9 mouse cellular contexts compared by ENCODE assay signal in genomic region chr1:134636684-134637083, GRCm38 (mm10). TPM values are rescaled to one million over a fixed set of nuclear protein-coding genes. Genes with fewer than 3 reads are reported as not detected.
DNase-seq lines count a peak whose midpoint lies in the region; ATAC-seq and TF ChIP-seq lines count a peak whose summit lies in the region.
"Had no signal": no experiment of that assay in that cellular context is flagged by ENCODE, and none has a peak within 500 bp of the region (broad histone marks: within the 10 kb centered on the region; RNA-seq: fewer than 3 reads in every experiment).

No protein-coding gene starts in this region.

- no peak overlapping the region for H3K9ac ChIP-seq in liver, embryonic 14.5 days (replicated peaks)
- no peak overlapping the region for H3K9ac ChIP-seq in liver, embryonic 11.5 days (ENCODE audit: low read depth, low read length)
- H3K9ac ChIP-seq in neural tube, embryonic 14.5 days (replicated peaks; ENCODE audit: low read depth, low read length): no peak overlapping the region

- H3K27ac ChIP-seq in liver, embryonic 14.5 days: no peak overlapping the region
- no peak overlapping the region for H3K27ac ChIP-seq in liver, embryonic 11.5 days (ENCODE audit: low read depth, low read length)
- no peak overlapping the region for H3K27ac ChIP-seq in layer of hippocampus, adult 2 months
- H3K27ac ChIP-seq in neural tube, embryonic 14.5 days (ENCODE audit: low read depth, low read length): no peak overlapping the region

- H3K4me1 ChIP-seq in liver, embryonic 14.5 days (replicated peaks; ENCODE audit: control insufficient read depth in 2 of 2, insufficient read depth in 2 of 2, low read length in 1 of 2): no peaks in the 10 kb centered on the region; a peak in 1 of 4 replicates
- H3K4me1 ChIP-seq in liver, embryonic 11.5 days (replicated peaks; ENCODE audit: control insufficient read depth, insufficient read depth, low read length): no peaks in the 10 kb centered on the region; the same call in 1 of the 2 replicates
- H3K4me1 ChIP-seq in neural tube, embryonic 14.5 days (ENCODE audit: control insufficient read depth, insufficient read depth, low read length): no peaks in the 10 kb centered on the region

- no peak overlapping the region for H3K4me3 ChIP-seq in liver, embryonic 14.5 days (ENCODE audit: insufficient read depth in 1 of 2, low read depth in 2 of 2, low read length in 2 of 2)
- H3K4me3 ChIP-seq in liver, embryonic 11.5 days (ENCODE audit: low read depth, low read length): no peak overlapping the region
- no peak overlapping the region for H3K4me3 ChIP-seq in layer of hippocampus, adult 2 months
- no peak overlapping the region for H3K4me3 ChIP-seq in neural tube, embryonic 14.5 days (ENCODE audit: low read depth, low read length)
- H3K4me3 ChIP-seq: erythroblast, embryonic 14.5 days had no signal

- peak; percentile 49 for TF ChIP-seq CTCF in liver, embryonic 14.5 days (IDR thresholded peaks at IDR 0.05; ENCODE audit: low read depth)
- peak; percentile 81 for TF ChIP-seq CTCF in layer of hippocampus, adult 2 months (conservative IDR thresholded peaks at IDR 0.05)

- H3K27me3 ChIP-seq in liver, embryonic 14.5 days (ENCODE audit: control insufficient read depth, insufficient read depth, low read length): no peaks in the 10 kb centered on the region
- peaks cover 3% of the 10 kb centered on the region; the same call in 1 of the 2 replicates for H3K27me3 ChIP-seq in liver, embryonic 11.5 days (replicated peaks; ENCODE audit: control insufficient read depth, insufficient read depth, low read length)
- no peaks in the 10 kb centered on the region for H3K27me3 ChIP-seq in neural tube, embryonic 14.5 days (ENCODE audit: control insufficient read depth, insufficient read depth, low read length)

- WGBS in liver, embryonic 14.5 days (ENCODE audit: insufficient replicate concordance): 7% methylated on average over 3 of the region's 3 CpGs
- 11% methylated on average over 3 of the region's 3 CpGs for WGBS in liver, embryonic 11.5 days
- 7% methylated on average over 3 of the region's 3 CpGs for WGBS in neural tube, embryonic 14.5 days

- no peak for ATAC-seq in liver, embryonic 14.5 days (ENCODE audit: insufficient read depth)
- ATAC-seq in liver, embryonic 11.5 days (replicated peaks; ENCODE audit: low FRiP score): no peak
- peak; percentile 69 for ATAC-seq in common myeloid progenitor, adult 5-6 weeks (replicated peaks; ENCODE audit: low read depth, poor library complexity, severe bottlenecking)
- ATAC-seq in neural tube, embryonic 14.5 days (ENCODE audit: low read depth): 0 out of 2 replicates have a peak, but pooled peaks have one; percentile 10

- H3K36me3 ChIP-seq in liver, embryonic 14.5 days (replicated peaks; ENCODE audit: control insufficient read depth, insufficient read depth, low read depth): no peaks in the 10 kb centered on the region
- peaks cover 3% of the 10 kb centered on the region; the same call in 1 of the 2 replicates for H3K36me3 ChIP-seq in liver, embryonic 11.5 days (ENCODE audit: control insufficient read depth, insufficient read depth, low read length)
- H3K36me3 ChIP-seq in neural tube, embryonic 14.5 days (ENCODE audit: control insufficient read depth, insufficient read depth, low read length): peaks cover 17% of the 10 kb centered on the region

- no peaks in the 10 kb centered on the region for H3K9me3 ChIP-seq in liver, embryonic 14.5 days (ENCODE audit: control insufficient read depth, low read length)
- H3K9me3 ChIP-seq in liver, embryonic 11.5 days (ENCODE audit: control insufficient read depth, low read length): no peaks in the 10 kb centered on the region
- no peaks in the 10 kb centered on the region for H3K9me3 ChIP-seq in neural tube, embryonic 14.5 days (ENCODE audit: control insufficient read depth, low read length)

- no peak overlapping the region for H3K4me2 ChIP-seq in liver, embryonic 14.5 days (ENCODE audit: low read depth)
- H3K4me2 ChIP-seq in liver, embryonic 11.5 days: no peak overlapping the region
- no peak overlapping the region for H3K4me2 ChIP-seq in neural tube, embryonic 14.5 days (ENCODE audit: low read depth, low read length)

- peak; percentile 63 for DNase-seq in adrenal gland, postnatal 14 days
- no peak for DNase-seq in adrenal gland, adult 18-20 months (ENCODE audit: low spot score in 2 of 2)
- no peak for DNase-seq in liver, embryonic 14.5 days (ENCODE audit: low read depth in 3 of 3, low spot score in 3 of 3)
- no peak for DNase-seq in liver, embryonic 11.5 days (ENCODE audit: low spot score)
- DNase-seq in layer of hippocampus, adult 2 months (ENCODE audit: low spot score in 2 of 2): peak; percentile 29 to 40
- no peak for DNase-seq in spleen, postnatal 4 days (ENCODE audit: low spot score in 2 of 2)

- no peak for TF ChIP-seq EP300 in liver, embryonic 14.5 days (IDR thresholded peaks at IDR 0.05; ENCODE audit: low read depth)

RNA-seq across cellular contexts. Expression of gene Syt2, which starts 9.8 kb away (rescaled TPM):
- total RNA-seq in adrenal gland, postnatal 14 days (2021): 0.59 and 2.7 TPM in 2 replicates
- total RNA-seq in adrenal gland, adult 18-20 months (2021): under 1 TPM in 1 of 2 experiments, not detected in 1; 0.07 TPM
- polyA plus RNA-seq in liver, embryonic 14.5 days (2012; rRNA removed): 0.04 TPM in 2 replicates
- polyA plus RNA-seq in liver, embryonic 14.5 days (2014; fragmentation: Nextera tagmentation; extraction: Ambion mirVana): 0.08 TPM in 1 of 2 replicates, not detected in the other
- polyA plus RNA-seq in liver, embryonic 11.5 days (2014; fragmentation: Nextera tagmentation; extraction: Ambion mirVana): 0.12 and 0.22 TPM in 2 replicates
- 0.05 TPM in 1 of 2 replicates, not detected in the other for total RNA-seq in common myeloid progenitor, adult 5-6 weeks (2017)
- 10 to 100 TPM; 17.9 to 18.6 TPM for total RNA-seq in layer of hippocampus, adult 2 months (2021)
- polyA plus RNA-seq in neural tube, embryonic 14.5 days (2014; fragmentation: Nextera tagmentation; extraction: Ambion mirVana): 15.6 and 18.3 TPM in 2 replicates

Comparison
In these comparisons a context has a peak if more than half of its experiments do, and no peak if none do; other contexts are left out.
1. DNase-seq: peak in adrenal gland, postnatal 14 days (single experiment) and layer of hippocampus, adult 2 months (2 of 2); none in adrenal gland, adult 18-20 months (0 of 2), liver, embryonic 14.5 days (0 of 3), liver, embryonic 11.5 days (single experiment) and spleen, postnatal 4 days (0 of 2).
2. ATAC-seq: peak in common myeloid progenitor, adult 5-6 weeks (single experiment) and neural tube, embryonic 14.5 days (single experiment); none in liver, embryonic 14.5 days (single experiment) and liver, embryonic 11.5 days (single experiment).